Mouse (Mus musculus) urinary bladder, postnatal 0 days (tissue): Measurements from ENCODE around the gene AC141477.1. TPM values are rescaled to one million over a fixed set of nuclear protein-coding genes. Genes with fewer than 3 reads are reported as not detected.

ENCODE experiments used
- polyA plus RNA-seq: library from polyadenylated mRNA; unstranded; fragments of >200 nt; fragmentation: Nextera tagmentation; extraction: Ambion mirVana; gene quantifications from 2 replicates; pipeline ENCODE4 v1.2.1, GENCODE M21; 2015

The AC141477.1 gene
- not detected in 2 replicates for polyA plus RNA-seq

DNA sequence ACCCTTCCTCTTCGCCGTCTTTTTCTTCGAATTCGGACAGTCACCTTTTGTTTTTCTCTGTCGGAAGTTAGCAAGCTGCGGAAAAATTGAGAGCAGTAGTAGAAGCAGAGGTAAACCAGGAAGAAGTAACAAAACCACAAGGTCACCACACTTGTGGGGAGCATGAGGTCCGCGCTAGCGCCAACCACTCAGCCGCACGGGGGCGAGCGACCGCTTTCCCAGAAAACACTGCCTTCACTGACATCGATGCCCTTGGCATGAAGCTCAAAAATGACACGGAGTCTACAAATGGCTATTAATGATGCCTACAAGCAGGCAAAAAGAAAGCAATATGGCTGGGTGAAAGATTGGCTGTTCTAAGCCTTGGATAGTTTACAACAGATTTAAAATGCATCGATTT lies at the start of gene AC141477.1:
Gene AC141477.1 (minus strand): TSS at position 164 of the 400 bp plus-strand sequence.

GRCm38 (mm10) chr10:76468203-76469162 lies 28.2 kb upstream of the AC141477.1 start, which contains the start of the genes Mcm3ap and Ybey:
TSS of gene Mcm3ap (plus strand) at chr10:76468927.
TSS of gene Ybey (minus strand) at chr10:76469114.

GRCm38 (mm10) chr10:76448851-76449250 lies 8.6 kb upstream of the AC141477.1 start, which contains the start of gene 2610028H24Rik:
TSS of gene 2610028H24Rik (plus strand) at chr10:76449081.

DNA sequence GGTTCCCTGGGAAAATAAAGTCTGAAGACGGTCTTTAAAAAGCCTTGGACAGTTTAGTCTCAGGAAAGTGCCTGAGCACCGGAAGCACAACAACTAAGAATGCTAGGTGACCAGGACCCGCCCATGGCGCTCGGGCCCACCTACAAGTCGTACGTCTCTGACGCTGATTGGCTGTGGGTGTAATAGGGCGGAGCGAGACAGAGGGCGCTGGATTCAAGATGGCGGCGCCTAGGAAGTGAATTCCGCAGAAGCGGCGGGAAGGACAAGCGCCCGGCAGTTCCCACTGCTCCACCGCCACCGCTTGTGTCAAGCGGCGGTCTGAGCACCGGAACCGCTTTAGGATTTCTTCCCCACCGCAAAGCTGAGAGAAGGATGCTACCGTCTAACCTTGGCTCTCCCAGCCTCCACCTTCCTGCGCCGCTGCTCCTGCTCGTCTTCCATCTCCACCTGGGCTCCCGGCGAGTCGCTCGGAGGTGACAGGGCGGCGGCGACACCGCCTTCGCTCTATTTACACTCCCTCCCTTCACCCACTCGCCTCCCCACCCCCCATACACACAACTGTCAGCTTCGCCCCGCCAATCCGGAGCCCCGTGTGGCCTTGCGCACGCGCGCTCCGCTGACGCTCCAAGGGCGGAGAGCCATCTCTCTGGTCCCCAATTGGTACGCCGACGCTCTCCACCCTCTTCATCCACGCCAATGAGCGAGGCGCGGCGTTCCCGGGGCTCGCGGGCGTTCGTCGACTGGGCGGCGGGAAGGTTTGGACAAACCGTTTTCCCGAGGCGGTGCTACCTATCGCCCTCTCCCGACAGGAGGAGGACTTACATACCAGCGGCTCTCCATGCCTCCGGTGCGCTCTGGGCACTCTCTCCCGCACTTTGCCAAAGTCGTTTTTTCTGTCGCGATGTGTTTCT lies 2.2 kb upstream of the AC141477.1 start, which contains the start of gene Pcnt:
Gene Pcnt (minus strand): TSS at position 609 of the 911 bp plus-strand sequence.

Other genes with a start within 250 kb of the AC141477.1 start
- gene Prmt2, start 202.6 kb downstream of the AC141477.1 start, polyA plus RNA-seq = 38.4 and 39.0 TPM in 2 replicates
- 1.5 and 1.9 TPM in 2 replicates for gene S100b, start 186.6 kb downstream of the AC141477.1 start, polyA plus RNA-seq
- gene Dip2a, start 95.2 kb downstream of the AC141477.1 start, polyA plus RNA-seq = 7.4 TPM in 2 replicates
- 3.7 and 5.2 TPM in 2 replicates for gene Pcnt, start 2.3 kb upstream of the AC141477.1 start, polyA plus RNA-seq
- gene 2610028H24Rik, start 8.6 kb upstream of the AC141477.1 start, polyA plus RNA-seq = not detected in 2 replicates
- gene Mcm3ap, start 28.5 kb upstream of the AC141477.1 start, polyA plus RNA-seq = 24.9 and 27.8 TPM in 2 replicates
- 3.1 and 3.4 TPM in 2 replicates for gene Ybey, start 28.7 kb upstream of the AC141477.1 start, polyA plus RNA-seq
- gene Lss, start 91.1 kb upstream of the AC141477.1 start, polyA plus RNA-seq = 27.7 and 57.3 TPM in 2 replicates
- gene Spatc1l, start 121.8 kb upstream of the AC141477.1 start, polyA plus RNA-seq = not detected in 2 replicates
- gene Ftcd, start 135.2 kb upstream of the AC141477.1 start, polyA plus RNA-seq = 0.28 and 0.54 TPM in 2 replicates
- 347 and 388 TPM in 2 replicates for gene Col6a2, start 183.2 kb upstream of the AC141477.1 start, polyA plus RNA-seq